Mouse (Mus musculus) embryo, embryonic 10 days (tissue): Measurements from ENCODE around the gene Neil1.

Source experiments
- DNase-seq: peaks from one replicate; pipeline ENCODE4 v3.0.0-alpha.2; 2015; ENCODE audit warnings: low spot score

Neil1 gene

GRCm38 (mm10) chr9:57148144-57148878, at the start of gene Neil1:
Gene Neil1 (minus strand): TSS chr9:57148305.
- peak; percentile 92 for DNase-seq

- DNase-seq, result no peak
Measured at GRCm38 (mm10) chr9:57197414-57197813, 49.3 kb upstream of the Neil1 start.

DNA sequence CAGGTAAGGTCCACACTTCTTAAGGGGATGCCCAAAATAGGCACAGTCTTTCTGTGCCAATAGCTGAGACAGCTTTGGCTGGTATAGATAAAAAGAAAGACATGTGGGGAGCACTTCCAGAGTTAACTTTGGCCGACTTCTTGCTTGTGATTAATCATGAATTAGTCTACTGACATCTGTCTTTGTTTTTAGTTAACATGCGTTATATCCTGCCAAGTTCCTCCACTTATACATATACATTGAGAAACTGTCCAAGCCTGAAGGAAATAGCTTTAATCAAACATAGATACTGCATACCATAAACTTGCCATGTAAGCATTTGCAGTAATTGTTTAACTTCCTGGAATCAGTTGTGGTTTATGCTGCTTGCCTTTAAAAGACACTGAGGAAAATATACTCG, 48.6 kb upstream of the Neil1 start:
- no peak for DNase-seq

DNA sequence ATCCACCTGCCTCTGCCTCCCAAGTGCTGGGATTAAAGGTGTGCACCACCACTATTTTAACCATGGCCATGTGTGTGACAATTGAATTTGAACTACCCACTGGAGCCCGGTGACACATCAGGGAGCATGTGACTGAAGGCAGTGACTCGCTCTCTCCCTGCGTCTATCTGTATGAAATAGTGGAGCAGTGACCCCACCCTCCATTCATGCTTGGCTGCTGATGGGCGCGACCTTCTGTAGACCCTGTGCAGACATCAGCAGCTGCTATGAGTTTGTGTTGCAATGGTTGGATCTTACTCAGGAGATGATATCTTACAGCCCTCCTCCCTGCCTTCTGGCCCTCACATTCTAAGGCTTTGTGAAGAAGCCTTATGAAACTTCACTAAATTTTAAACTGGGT, 20.3 kb upstream of the Neil1 start:
- no peak for DNase-seq

DNA sequence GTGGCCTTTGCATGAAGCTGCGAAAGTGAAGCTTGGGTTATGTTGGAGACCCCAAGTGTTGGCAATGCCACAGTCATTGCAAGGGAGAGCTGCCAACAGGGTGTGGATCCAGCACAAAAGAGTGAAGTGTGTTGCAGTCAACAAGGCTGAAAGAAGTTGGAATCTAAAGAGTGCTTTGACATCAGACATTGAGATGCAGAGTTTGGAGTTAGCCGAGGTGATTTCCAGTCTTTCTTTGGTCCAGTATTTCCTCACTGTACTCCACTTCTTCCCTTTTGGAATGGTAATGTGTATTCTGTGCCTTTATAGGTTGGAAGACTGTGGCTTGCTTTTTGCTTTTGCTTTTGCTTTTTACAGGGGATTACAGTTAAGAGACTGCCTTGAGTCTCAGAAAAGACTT, 18.1 kb upstream of the Neil1 start:
- DNase-seq, result no peak

DNA sequence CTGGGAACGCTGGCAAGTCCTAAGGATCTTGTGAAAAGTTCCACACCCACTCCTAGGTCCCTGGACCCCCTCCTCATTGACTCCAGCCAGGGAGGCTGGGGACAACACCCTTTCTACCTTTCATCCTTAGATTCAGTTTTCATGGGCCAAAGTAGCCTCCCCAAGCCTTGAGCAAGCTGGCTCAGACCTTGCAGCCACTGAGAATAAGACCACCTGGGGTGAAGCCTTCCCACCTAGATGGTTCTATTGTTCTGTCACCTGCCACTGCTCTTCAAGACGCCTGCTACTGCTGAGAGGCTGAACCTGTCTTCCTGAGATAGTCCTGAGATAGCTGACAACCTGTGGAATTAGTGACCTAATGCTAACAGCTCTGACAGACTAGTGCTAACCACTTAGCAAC, 15.0 kb upstream of the Neil1 start:
- no peak for DNase-seq

GRCm38 (mm10) chr9:57162496-57162895, 14.4 kb upstream of the Neil1 start:
- DNase-seq, result peak; percentile 51

GRCm38 (mm10) chr9:57158506-57158905, 10.4 kb upstream of the Neil1 start:
- no peak for DNase-seq

DNA sequence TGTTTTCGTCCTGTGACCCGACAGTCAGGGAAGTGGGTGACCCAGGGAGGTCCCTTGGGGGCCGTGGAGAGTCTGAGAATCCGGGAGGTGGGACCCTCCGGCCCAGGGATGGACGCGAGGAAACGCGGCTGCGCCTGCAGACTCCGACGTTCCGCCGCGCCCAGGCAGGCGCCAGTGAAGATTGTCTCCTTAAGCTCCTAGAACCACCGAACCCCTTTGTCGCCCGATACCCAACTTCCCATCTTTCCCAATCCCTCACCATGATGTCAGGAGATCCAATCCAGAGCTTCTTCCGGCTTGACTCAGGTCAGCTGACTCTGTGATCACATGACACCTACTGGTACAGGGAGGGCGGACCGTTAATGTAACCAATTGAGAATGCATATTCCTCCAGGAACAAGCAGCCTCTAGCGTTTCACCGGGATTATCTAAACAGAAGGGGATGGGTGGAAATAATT, 9.9 kb upstream of the Neil1 start, which contains the start of gene Commd4:
Gene Commd4, minus strand, starts transcription at position 319 of the 458 bp plus-strand sequence.
- DNase-seq, result peak; percentile 98

- DNase-seq, result no peak
Measured at GRCm38 (mm10) chr9:57157499-57157898, 9.4 kb upstream of the Neil1 start.

DNA sequence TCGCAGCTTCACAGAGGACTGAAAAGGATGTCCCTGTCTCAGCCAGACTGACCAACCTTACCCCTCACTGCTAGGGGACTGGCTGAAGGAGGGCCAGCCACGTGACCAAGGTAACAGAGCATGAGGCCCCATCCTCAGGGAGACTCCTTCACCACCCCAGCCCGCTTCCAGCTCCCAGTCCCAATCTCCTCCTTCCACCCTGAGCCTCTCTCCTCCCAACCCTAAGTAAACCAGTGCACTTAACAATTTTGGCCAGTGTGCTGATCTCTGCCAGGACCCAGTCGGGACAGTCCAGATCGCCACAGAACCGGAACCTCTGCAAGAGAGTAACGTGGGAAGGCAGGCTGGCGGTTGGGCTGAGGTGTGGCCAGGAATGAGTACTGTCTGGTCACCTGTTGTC, 8.7 kb upstream of the Neil1 start:
- no peak for DNase-seq

- no peak for DNase-seq
Measured at GRCm38 (mm10) chr9:57156383-57156782, 8.3 kb upstream of the Neil1 start.

DNA sequence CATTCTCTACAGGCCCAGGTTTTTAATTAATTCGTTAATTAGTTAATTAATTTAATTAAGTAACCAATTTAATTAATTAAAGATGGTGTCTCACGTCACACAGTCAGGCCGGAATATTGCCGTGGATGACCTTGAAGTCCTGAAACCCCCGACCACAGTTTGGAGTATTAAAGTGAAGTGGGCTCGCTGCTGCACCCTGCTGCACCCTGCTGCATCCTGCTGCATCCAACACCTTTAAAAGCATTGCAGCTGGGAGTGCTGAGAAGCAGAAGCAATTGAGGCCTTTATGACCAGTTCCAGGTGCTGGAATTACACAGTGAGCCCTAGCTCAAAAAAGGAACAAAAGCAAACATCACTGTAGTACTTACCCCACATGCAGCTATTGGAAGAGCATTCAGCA, 4.2 kb upstream of the Neil1 start:
- no peak for DNase-seq

- no peak for DNase-seq
Measured at GRCm38 (mm10) chr9:57150192-57150591, 2.1 kb upstream of the Neil1 start.

GRCm38 (mm10) chr9:57149021-57149420, 916 bp upstream of the Neil1 start:
- no peak for DNase-seq

GRCm38 (mm10) chr9:57147205-57148143, 631 bp downstream of the Neil1 start:
- peak; percentile 24 for DNase-seq

DNA sequence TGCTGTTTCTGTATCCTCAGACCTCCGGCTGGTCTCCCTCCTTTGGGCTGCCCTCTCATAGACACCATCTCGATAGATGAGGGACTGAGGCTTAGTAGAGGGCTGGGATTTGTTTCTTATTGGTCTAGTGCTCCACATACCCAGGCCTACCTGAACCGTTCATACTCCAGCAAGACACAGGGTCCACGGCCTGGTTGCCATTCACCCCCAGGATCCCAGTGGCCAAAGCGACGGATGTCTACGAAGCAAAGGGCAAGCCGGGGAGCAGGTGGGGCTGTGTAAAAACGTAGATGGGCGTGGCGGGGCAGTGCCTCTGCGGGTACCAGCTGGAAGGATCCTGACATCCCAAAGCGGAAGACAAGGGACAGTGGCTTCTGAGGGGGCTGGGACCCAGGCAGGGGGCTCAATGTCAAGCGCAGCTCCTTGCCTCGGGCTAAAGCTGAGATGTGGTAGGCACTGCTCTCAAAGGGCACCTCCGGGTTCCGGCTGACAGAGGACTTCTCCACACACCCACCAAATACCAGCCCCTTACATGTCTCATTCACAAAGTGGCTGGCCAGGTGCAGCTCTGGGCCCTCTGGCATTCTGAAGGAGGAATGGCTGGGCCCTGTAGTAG, 1.5 kb downstream of the Neil1 start:
- DNase-seq, result no peak

GRCm38 (mm10) chr9:57144830-57145229, 3.3 kb downstream of the Neil1 start:
- no peak for DNase-seq

GRCm38 (mm10) chr9:57143212-57143611, 4.9 kb downstream of the Neil1 start:
- no peak for DNase-seq

GRCm38 (mm10) chr9:57141417-57142353, 6.4 kb downstream of the Neil1 start:
- DNase-seq, result no peak

- DNase-seq, result no peak
Measured at GRCm38 (mm10) chr9:57139571-57139970, 8.5 kb downstream of the Neil1 start.
